Mouse (Mus musculus) left cerebral cortex, postnatal 36 days (tissue): Measurements from ENCODE around the gene Atcay. TPM values are rescaled to one million over a fixed set of nuclear protein-coding genes. Genes with fewer than 3 reads are reported as not detected.

Experiments used
- DNase-seq, 2 experiments: peaks; one replicate each; pipeline ENCODE4 v3.0.0; 2021 to 2022; ENCODE audit warnings: low spot score in 2 of 2, mixed read lengths in 1 of 2
- intact Hi-C: fragments of 180-260 bp; cut with DNase I; formaldehyde crosslinking; loops from one replicate; pipeline ENCODE4 v1.15.1; 2025
- total RNA-seq, 2 experiments: library from RNA; stranded (reverse); gene quantifications; 2 replicates each; pipeline ENCODE4 v1.2.3; 2021

The Atcay gene
- total RNA-seq, 2 experiments from 2014 or later, result 202 to 212 TPM

- DNase-seq, result no peak
- intact Hi-C loops, result no loop called here
Measured at GRCm38 (mm10) chr10:81202978-81203720, 27.5 kb downstream of the Atcay start.

DNA sequence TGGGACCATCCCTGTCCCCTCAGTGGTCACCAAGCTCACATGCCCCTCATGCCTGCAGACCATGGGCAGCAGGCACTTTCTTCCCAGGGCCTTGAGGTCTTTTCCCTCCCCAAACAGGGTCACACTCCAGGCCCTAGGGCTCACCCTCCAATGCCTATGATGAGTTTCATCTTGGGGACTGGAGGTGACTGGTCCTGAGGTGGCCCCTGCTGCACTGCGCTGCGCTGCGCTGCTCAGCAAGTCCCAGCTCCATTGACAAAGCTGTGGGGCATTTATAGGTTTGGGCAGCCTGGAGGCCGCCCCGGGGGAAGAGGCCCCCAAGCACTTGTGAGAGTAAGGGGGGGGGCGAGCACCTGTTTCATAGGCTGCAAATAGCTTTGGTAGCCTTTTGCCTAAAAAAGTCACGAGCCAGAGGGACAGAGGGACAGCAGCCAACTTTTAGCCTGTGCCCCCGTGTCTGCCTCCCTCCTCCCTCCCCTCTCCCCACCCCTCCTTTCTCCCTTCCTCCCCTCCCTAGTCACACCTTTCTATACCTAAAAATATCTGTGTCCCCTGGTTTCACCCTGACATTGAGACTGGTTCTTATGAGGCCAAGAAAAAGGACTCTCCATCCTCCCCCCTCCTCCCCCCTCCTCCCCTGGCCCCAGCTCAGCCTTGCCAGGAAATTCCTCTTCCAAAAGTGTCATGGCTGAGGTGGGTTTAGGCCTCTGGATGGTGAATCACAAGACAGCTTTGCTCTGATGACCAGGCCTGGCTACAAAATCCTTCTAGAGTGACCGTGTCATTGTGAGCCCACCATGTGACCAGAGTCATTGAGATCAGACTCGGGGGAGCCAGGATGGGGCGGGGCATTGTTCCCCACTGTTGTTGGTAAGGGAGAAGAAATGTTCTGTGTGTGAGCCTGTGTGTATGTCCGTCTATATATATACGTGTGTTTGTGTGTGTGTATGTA is 28.6 kb downstream of the Atcay start, which contains the start of gene Nmrk2:
Nmrk2 (minus strand) TSS at position 245 of the 952 bp plus-strand sequence.
- no peak for DNase-seq
- intact Hi-C loops, result no loop called here

DNA sequence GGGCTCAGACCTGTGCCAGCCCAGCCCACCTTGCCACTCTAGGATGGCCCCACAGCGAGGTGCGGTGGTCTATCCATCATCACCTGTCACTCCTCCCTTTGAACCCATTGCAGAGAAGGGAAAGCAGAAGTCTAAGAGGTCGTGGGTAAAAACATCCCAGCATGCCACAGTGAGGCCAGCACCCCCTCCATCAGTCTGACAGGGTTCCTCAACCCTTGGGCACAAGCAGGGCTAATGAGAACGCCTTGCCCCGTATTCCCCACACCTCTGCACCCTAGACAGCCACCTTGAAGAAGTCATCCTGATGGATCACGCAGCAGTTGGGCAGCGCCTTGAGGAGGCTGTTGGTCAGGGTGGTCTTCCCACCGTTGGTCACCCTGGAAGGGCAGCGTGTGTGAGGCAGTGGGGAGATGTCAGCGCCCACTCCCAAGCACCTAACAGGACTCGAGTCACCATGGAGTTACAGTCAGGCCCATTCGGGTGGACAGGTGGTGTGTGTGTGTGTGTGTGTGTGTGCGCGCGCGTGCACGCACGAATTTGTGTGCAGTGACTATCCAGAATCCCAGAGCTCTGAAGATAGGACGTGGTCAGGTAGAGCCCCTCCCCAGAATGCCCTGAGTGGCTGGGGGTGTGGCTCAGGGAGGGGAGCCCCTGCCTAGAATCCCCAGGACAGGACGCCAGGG is 29.9 kb downstream of the Atcay start:
- DNase-seq, result no peak
- intact Hi-C loops, result no loop called here

DNA sequence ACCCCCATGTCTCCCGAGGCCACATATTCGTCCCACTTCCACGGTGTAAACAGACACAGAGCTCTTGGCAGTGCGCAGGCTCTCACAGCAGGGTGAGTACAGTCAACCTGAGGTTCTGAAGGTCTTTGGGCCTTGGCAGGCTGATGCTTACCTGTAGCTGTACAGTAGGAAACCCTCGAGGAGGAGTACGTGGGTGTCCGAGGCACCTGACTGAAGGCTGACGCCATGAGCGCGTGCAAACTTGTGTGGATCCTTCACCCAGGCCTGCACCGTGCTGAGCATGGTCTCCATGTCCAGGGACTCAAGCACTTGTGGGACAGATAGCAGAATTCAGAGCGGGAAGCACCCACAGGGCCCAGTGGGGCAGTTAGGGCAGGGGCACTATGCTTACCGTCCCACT is 30.5 kb downstream of the Atcay start:
- intact Hi-C loops, result no loop called here
- no peak for DNase-seq

DNA sequence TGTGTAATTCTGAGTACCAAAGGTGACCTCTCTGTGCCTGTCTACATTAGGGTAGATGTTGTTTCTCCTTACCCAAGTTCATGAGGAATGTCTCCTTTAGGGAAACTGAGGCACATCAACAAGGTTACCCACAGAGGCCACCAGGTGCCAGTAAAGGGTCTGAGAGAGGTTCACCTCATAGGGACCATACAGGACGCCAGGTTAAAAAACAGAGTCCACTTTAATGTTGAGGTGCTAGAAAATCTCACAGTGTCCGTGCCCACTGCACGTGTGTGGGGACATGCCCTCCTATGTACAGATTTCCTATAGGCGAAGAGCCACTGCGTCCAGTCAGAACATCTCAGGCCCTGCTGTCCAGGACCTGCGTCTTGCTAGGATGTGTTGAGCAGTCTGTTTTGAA is 31.6 kb downstream of the Atcay start:
- intact Hi-C loops, result loop anchor here (2.0 to 10.0 kb wide), 3 partner anchors 18 to 256 kb away; partner anchors contain the start of genes Hmg20b and Nfic

GRCm38 (mm10) chr10:81198230-81198629 is 32.4 kb downstream of the Atcay start:
- intact Hi-C loops, result loop anchor here (2.0 to 10.0 kb wide), 3 partner anchors 19 to 257 kb away; partner anchors contain the start of genes Hmg20b and Nfic
- peak in 1 of 2 experiments; percentile 63 for DNase-seq

More for the DNA sequence above, 31.6 kb downstream of the Atcay start:
- no peak for DNase-seq

DNA sequence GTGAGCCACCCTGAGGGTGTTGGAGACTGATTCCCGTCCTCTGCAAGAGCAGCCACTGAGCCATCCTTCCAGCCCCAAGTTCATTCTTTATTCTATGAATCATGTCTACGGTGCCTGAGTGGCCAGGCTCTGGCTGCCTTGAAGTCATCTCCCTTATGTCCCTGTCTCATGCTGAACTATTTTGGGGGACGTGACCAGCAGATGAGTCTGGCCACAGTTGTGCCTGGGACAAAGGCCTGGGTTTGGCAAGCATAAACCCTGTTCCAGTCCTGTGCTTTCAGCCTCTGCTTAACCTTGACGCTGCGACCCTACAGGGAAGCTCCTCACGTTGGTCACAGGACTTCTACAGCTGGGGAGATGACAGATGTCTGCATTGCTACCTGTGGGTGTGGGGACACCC is 33.3 kb downstream of the Atcay start:
- DNase-seq, result no peak
- intact Hi-C loops, result loop anchor here (10.0 kb wide), 1 partner anchor 257 kb away; the partner anchor contains the start of gene Nfic

DNA sequence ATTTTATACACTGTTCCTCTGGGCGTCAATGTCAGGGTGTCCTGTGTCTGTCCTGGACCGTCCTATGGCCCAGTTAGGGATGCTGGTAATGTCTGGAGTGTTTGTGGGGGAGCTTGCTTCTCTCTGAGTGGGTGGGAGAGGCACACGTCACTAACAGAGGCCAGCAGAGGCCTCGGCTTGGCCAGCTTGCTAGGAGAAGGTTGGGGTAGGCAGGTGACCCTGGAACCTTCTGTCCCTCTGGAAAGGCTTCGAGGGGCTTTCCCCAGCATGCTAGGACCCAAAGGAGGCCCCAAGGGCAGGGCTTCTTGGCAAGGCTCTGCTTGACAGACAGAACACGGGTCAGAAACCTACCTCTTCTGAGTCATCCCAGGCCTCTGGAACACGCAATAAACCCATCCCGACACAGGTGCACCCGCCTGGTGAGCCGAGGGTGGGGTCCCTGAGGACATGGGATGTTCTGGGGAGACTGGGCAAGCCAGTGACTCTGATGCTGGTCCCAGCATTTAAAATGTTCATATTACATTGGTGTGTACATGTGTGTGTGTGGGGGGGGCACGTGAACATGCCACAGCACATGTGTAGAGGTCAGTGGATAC is 34.1 kb downstream of the Atcay start:
- DNase-seq, result no peak
- intact Hi-C loops, result loop anchor here (10.0 kb wide), 1 partner anchor 258 kb away; the partner anchor contains the start of gene Nfic

DNA sequence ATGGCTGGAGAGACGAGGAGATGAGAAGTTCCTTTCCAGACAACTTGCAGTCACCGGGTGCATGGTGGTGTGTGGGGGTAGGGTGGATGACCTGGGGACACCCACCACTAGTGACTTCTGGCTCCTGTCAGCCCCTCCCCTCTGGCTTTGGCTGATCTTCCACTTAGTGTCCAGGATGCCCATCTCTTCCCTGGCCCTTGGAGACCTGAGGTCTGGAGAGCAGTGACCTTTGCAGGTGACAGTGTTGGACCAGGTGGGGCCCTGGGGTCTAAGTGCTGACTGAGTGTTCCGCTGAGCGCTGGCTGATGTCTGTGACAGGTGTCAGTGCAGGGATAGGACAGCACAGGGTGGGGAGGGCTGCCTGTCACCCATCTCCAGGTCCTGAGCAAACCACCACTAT is 35.3 kb downstream of the Atcay start:
- DNase-seq, result no peak
- intact Hi-C loops, result loop anchor here (10.0 kb wide), 1 partner anchor 260 kb away; the partner anchor contains the start of gene Nfic

DNA sequence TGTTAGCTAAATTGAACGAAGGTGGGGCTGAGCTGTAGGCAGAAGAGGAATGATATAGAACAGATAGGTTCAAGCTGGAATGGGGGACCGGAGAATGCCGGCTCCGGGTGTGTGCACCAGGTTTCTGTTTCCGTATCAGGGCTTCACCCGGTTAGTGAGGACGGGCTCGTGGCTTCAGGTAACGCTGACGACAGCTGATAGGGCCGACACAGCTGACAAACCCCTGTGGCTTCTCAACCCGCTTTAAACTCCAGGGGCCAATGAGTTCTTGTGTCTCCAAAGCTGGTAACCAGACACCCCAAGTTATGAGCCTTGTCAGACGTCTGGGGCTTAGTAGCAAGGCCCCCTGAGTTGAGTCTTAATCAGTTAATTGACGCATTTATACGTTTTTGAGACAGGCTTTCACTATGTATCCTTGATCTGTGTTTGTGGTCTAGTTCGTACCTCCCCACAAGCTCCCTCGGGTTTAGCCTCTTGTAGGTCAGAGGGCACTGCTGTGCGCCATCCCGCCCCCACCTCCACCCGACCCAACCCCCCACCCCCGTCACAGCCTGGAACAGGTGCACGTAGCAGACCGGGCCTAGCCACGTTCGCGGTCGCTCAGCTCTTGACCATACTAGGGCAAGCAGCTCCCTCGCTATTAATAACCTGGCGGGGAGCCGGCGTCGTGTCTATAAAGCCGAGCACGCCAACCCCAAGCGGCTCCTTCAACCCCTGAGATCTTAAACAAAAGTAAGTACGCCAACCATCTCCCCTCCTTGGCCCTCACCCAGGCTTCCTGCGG is 36.5 kb downstream of the Atcay start:
- intact Hi-C loops, result loop anchor here (10.0 kb wide), 1 partner anchor 261 kb away; the partner anchor contains the start of gene Nfic

GRCm38 (mm10) chr10:81192968-81193501 is 37.6 kb downstream of the Atcay start:
- intact Hi-C loops, result loop anchor here (10.0 kb wide), 1 partner anchor 262 kb away; the partner anchor contains the start of gene Nfic
- DNase-seq, result no peak

More for the DNA sequence above, 36.5 kb downstream of the Atcay start:
- DNase-seq, result no peak

DNA sequence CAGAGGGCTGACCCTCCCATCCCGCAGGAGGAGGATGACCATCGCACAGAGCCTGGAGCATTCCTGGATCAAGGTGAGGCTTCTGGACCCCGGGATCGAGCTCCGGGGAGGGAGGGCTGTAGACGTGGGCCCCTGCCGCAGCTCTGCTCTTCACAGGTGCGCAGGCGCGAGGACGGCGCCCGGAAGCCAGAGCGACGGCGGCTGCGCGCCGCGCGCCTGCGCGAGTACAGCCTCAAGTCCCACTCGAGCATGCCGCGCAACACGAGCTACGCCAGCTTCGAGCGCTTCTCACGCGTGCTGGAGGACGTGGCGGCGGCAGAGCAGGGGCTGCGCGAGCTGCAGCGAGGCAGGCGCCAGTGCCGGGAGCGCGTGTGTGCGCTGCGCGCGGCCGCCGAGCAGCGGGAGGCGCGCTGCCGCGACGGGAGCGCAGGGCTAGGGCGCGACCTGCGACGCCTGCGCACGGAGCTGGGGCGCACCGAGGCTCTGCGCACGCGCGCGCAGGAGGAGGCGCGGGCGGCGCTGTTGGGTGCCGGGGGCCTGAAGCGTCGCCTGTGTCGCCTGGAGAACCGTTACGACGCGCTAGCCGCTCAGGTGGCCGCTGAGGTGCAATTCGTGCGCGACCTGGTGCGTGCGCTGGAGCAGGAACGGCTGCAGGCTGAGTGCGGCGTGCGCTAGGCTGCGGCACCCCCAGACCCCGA is 38.2 kb downstream of the Atcay start:
- DNase-seq, result peak; percentile 88 to 94
- intact Hi-C loops, result loop anchor here (10.0 kb wide), 1 partner anchor 262 kb away; the partner anchor contains the start of gene Nfic

DNA sequence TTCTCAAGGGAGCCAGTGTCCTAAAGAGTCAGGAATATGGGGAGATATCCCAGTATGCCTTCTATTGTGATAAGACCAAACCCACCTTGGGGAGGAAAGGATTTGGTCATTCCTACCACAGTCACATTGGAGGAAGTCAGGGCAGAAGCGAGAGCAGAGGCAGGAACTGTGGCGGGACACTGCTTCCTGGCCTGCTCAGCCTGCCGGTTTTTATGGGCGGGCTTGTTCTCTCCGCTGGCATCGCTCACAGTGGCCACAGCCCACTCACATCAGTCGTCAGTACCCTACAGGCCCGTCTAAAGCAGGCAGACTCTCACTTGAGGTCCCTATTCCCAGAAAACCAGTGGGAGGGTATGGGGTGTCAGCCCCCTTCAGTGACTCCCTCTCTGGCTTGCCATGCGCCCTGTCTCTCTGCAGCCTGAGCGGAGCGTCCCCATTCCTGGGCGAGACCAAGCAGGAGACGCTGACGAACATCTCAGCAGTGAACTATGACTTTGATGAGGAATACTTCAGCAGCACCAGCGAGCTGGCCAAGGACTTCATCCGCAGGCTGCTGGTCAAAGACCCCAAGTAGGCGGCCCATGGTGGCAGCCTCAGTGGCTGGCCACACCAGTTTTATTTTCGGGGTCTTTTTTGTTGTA is 39.2 kb downstream of the Atcay start:
- intact Hi-C loops, result loop anchor here (10.0 kb wide), 1 partner anchor 263 kb away; the partner anchor contains the start of gene Nfic
- no peak for DNase-seq

DNA sequence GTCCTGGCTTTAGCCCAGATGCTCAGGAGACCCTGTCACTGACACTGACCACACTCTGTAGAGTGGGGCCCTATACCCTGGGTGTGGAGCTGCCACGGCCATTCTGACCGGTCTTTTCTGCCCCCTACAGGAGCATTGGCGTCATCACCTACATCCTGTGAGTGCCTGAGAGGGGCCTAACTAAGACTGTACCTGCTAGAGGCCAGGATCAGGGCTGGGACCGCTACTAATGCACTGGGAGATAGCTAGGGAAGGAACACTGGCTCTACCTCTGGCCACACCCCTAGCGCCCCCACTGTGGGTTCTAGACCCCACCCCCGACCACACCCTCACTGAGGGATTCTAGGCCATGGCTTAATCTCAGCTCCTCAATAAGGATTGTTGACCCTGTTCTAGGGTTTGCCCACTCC is 39.7 kb downstream of the Atcay start:
- intact Hi-C loops, result loop anchor here (10.0 kb wide), 1 partner anchor 264 kb away; the partner anchor contains the start of gene Nfic
- DNase-seq, result no peak

DNA sequence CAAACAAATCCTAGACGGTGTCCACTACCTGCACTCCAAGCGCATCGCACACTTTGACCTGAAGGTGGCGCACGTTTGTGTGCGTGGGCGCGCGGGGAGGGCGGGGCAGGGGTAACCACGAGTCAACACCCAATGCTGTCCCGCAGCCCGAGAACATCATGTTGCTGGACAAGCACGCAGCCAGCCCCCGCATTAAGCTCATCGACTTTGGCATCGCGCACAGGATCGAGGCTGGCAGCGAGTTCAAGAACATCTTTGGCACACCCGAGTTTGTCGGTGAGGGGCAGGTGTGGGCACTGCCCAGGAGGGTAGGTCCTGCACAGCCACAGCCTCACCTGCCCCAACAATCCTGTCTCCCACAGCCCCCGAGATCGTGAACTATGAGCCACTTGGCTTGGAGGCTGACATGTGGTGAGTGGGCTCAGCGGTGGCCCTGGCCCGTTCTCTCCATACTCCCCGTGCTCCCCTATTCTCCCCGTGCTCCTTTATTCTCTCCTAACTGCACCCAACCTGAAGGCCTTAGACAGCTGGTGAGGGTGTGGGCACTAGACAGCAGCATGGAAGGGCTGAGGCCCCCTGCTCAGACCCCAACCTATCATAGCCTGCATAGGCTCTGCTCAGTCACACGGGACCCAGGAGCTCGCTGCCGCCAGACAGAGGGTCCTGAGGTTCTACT is 40.3 kb downstream of the Atcay start:
- intact Hi-C loops, result loop anchor here (10.0 kb wide), 1 partner anchor 264 kb away; the partner anchor contains the start of gene Nfic
- DNase-seq, result no peak

GRCm38 (mm10) chr10:81189821-81190220 is 40.8 kb downstream of the Atcay start:
- no peak for DNase-seq
- intact Hi-C loops, result loop anchor here (10.0 kb wide), 1 partner anchor 265 kb away; the partner anchor contains the start of gene Nfic
